Mouse (Mus musculus): Measurements from ENCODE around the gene Erh. TPM values are rescaled to one million over a fixed set of nuclear protein-coding genes. Genes with fewer than 3 reads are reported as not detected.
A peak's percentile ranks its signal among the peaks of the same experiment; 100 is the strongest.

Erh gene
- polyA plus RNA-seq, 1 experiment from 2014 or later = 210 TPM

DNA sequence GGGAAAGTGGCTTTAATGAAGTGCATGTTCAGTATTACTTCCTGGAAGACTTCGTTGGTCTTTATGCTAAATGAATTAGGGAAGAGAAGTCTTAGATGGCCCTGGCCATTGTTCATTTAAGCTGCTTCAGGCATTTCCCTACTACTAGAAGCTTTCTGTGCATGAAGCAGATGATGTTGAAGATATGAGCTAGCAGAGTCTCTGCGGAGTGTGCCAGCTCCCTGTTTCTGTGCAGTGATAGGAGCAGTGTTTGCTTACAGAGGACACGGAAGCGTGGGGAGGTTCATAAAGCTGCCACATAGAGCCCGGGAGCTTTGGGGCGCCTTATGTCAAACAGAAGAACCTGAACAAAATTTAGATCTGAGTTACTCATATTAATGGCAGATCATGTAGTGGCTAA is 14.5 kb upstream of the Erh start:
- ATAC-seq (replicated peaks; ENCODE audit: low FRiP score, low read depth) = no peak
- Histone ChIP-seq H3K27ac (no peak overlapping the region), H3K9ac (ENCODE audit: low read depth, low read length) (no peak overlapping the region), H3K4me1 (replicated peaks; ENCODE audit: insufficient read depth, low read length) (no peaks in the 10 kb centered on the region), H3K27me3 (ENCODE audit: insufficient read depth, low read length) (no peaks in the 10 kb centered on the region), H3K36me3 (ENCODE audit: insufficient read depth, low read length) (0 out of 2 replicates have a peak, but pooled peaks cover 3% of the 10 kb centered on the region), H3K4me2 (ENCODE audit: low read length) (no peak overlapping the region; the same call in 1 of the 2 replicates), H3K9me3 (replicated peaks; ENCODE audit: low read length) (no peaks in the 10 kb centered on the region), H3K4me3 (replicated peaks; ENCODE audit: low read depth, low read length) (no peak overlapping the region)
- 51% methylated on average over 6 of the region's 6 CpGs for WGBS
- peak; percentile 18 for DNase-seq (ENCODE audit: low spot score)
- no peak for TF ChIP-seq CTCF (IDR thresholded peaks at IDR 0.05; ENCODE audit: low read depth)

DNA sequence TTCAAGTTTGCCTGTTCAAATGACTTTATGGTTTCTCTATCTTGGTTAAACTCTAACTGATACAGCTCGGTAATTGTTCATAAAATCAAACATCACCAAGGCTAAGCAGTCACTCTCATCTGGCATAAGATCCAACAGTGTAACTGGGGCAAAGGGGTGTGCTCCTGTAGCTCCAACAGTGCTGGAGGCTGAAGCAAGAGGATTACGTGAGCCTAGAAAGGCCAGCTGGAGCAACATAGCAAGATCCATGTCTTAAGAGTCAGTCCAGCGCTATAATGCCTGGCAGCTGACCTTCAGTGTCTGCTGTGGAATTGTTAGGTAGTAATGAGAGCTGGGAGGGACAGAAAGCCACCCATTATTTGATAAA is 10.5 kb upstream of the Erh start:
- H3K9ac ChIP-seq (ENCODE audit: low read depth, low read length) = no peak overlapping the region
- no peak for DNase-seq (ENCODE audit: low spot score)
- H3K36me3 ChIP-seq (ENCODE audit: insufficient read depth, low read length) = no peaks in the 10 kb centered on the region
- no peak overlapping the region for H3K4me3 ChIP-seq (replicated peaks; ENCODE audit: low read depth, low read length)
- no peak for ATAC-seq (replicated peaks; ENCODE audit: low FRiP score, low read depth)
- H3K4me2 ChIP-seq (ENCODE audit: low read length) = no peak overlapping the region
- H3K27me3 ChIP-seq (ENCODE audit: insufficient read depth, low read length) = no peaks in the 10 kb centered on the region
- no peaks in the 10 kb centered on the region for H3K4me1 ChIP-seq (replicated peaks; ENCODE audit: insufficient read depth, low read length)
- no peak overlapping the region for H3K27ac ChIP-seq
- no peak for TF ChIP-seq CTCF (IDR thresholded peaks at IDR 0.05; ENCODE audit: low read depth)
- WGBS = 82% methylated on average over 3 of the region's 3 CpGs
- H3K9me3 ChIP-seq (replicated peaks; ENCODE audit: low read length) = no peaks in the 10 kb centered on the region

DNA sequence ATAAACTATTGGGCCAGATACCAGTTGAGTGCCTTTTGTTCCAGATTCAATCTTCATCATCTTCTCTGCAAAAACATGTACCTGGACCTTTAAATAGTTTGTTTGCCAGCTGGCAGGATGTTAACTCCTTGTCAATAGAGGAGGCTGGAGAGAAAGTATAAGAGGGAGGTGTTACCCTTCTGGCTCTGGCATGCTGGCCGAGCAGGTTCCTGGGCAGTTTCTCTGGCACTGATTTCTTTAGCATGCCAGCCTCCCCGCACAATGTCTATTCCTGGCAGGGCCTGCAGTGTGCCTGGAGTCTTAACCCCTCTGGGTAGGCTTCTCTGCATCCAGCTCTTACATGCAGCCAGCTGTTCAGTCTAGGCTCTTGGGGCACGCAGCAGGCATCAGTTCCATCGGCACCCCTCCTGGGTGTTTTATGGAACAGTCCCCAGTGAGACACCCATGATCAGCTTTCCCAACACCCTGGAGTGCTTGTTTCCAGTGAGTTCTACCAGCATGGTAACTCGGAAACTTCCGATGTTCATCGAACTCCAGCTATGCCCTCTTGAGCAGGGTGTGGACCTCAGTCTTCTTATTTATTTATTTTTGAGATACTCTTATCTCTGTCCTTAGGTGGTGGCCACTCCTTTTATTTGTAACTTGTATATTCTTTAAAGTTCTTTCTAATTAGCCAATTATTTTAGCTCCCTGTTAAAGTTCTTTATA is 10.0 kb upstream of the Erh start:
- H3K27ac ChIP-seq = no peak overlapping the region
- no peak for ATAC-seq (replicated peaks; ENCODE audit: low FRiP score, low read depth)
- no peak for DNase-seq (ENCODE audit: low spot score)
- 86% methylated on average over 7 of the region's 7 CpGs for WGBS
- H3K9ac ChIP-seq (ENCODE audit: low read depth, low read length) = 0 out of 2 replicates have a peak overlapping the region, but pooled peaks have one; percentile 24
- no peaks in the 10 kb centered on the region for H3K27me3 ChIP-seq (ENCODE audit: insufficient read depth, low read length)
- H3K9me3 ChIP-seq (replicated peaks; ENCODE audit: low read length) = no peaks in the 10 kb centered on the region
- H3K4me3 ChIP-seq (replicated peaks; ENCODE audit: low read depth, low read length) = no peak overlapping the region
- H3K36me3 ChIP-seq (ENCODE audit: insufficient read depth, low read length) = no peaks in the 10 kb centered on the region
- no peak overlapping the region for H3K4me2 ChIP-seq (ENCODE audit: low read length)
- H3K4me1 ChIP-seq (replicated peaks; ENCODE audit: insufficient read depth, low read length) = no peaks in the 10 kb centered on the region
- TF ChIP-seq CTCF (IDR thresholded peaks at IDR 0.05; ENCODE audit: low read depth) = no peak

DNA sequence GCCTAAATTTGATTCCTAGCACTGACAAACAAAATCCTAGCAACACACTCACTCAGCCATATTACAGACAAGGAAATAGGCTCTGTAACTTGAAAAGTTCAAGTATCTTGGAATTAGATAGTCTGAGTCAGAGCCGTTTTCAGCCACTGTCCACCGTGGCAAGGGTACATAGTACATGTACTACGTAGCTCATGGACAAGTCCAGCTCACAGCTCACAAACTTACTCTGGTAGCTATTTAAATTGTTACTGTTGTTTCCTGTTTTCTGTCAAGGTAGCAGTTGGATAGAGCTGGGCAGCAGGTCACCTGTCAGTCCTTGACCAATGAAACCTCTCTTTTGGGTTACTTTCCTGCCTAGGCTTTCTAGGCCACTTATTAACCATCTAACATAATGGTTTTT is 2.2 kb upstream of the Erh start:
- no peak for DNase-seq (ENCODE audit: low spot score)
- Histone ChIP-seq H3K9ac (ENCODE audit: low read depth, low read length) (no peak overlapping the region), H3K4me2 (ENCODE audit: low read length) (peak overlapping the region; percentile 81; the same call in 1 of the 2 replicates)

DNA sequence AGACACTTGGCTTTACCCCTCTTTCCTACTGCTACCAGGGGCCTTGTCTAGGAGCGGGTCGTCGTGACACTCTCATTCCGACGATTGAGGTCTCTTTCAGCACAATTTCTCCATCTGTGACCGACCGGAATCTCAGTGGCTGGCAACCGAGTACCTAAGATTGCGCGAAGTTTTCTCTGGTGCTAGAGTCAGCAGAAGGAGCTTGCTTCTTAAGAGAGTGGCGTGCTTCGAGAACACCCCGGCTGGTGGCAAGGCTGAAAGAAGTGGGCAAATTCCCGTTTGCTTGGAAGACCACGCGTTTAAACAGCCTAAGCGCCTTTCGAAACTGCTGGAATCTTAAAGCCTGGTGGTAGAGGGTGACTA is 346 bp upstream of the Erh start:
- no peak for DNase-seq (ENCODE audit: low spot score)
- Histone ChIP-seq H3K4me2 (ENCODE audit: low read length) (peak overlapping the region; percentile 81), H3K36me3 (ENCODE audit: insufficient read depth, low read length) (peaks cover 11% of the 10 kb centered on the region), H3K4me1 (replicated peaks; ENCODE audit: insufficient read depth, low read length) (peaks cover 17% of the 10 kb centered on the region), H3K27ac (peak overlapping the region; percentile 90), H3K9me3 (replicated peaks; ENCODE audit: low read length) (no peaks in the 10 kb centered on the region), H3K4me3 (replicated peaks; ENCODE audit: low read depth, low read length) (peak overlapping the region; percentile 87), H3K27me3 (ENCODE audit: insufficient read depth, low read length) (no peaks in the 10 kb centered on the region), H3K9ac (ENCODE audit: low read depth, low read length) (peak overlapping the region; percentile 95)
- WGBS = 5% methylated on average over 18 of the region's 18 CpGs
- peak; percentile 0; the same call in 1 of the 2 replicates for ATAC-seq (replicated peaks; ENCODE audit: low FRiP score, low read depth)
- no peak for TF ChIP-seq CTCF (IDR thresholded peaks at IDR 0.05; ENCODE audit: low read depth)

More for the DNA sequence above, 2.2 kb upstream of the Erh start:
- TF ChIP-seq CTCF (IDR thresholded peaks at IDR 0.05; ENCODE audit: low read depth) = no peak
- WGBS = 94% methylated on average over 3 of the region's 3 CpGs
- Histone ChIP-seq H3K27ac (no peak overlapping the region), H3K9me3 (replicated peaks; ENCODE audit: low read length) (no peaks in the 10 kb centered on the region), H3K27me3 (ENCODE audit: insufficient read depth, low read length) (no peaks in the 10 kb centered on the region), H3K4me3 (replicated peaks; ENCODE audit: low read depth, low read length) (no peak overlapping the region), H3K4me1 (replicated peaks; ENCODE audit: insufficient read depth, low read length) (peaks cover 17% of the 10 kb centered on the region), H3K36me3 (ENCODE audit: insufficient read depth, low read length) (no peaks in the 10 kb centered on the region)
- ATAC-seq (replicated peaks; ENCODE audit: low FRiP score, low read depth) = no peak

DNA sequence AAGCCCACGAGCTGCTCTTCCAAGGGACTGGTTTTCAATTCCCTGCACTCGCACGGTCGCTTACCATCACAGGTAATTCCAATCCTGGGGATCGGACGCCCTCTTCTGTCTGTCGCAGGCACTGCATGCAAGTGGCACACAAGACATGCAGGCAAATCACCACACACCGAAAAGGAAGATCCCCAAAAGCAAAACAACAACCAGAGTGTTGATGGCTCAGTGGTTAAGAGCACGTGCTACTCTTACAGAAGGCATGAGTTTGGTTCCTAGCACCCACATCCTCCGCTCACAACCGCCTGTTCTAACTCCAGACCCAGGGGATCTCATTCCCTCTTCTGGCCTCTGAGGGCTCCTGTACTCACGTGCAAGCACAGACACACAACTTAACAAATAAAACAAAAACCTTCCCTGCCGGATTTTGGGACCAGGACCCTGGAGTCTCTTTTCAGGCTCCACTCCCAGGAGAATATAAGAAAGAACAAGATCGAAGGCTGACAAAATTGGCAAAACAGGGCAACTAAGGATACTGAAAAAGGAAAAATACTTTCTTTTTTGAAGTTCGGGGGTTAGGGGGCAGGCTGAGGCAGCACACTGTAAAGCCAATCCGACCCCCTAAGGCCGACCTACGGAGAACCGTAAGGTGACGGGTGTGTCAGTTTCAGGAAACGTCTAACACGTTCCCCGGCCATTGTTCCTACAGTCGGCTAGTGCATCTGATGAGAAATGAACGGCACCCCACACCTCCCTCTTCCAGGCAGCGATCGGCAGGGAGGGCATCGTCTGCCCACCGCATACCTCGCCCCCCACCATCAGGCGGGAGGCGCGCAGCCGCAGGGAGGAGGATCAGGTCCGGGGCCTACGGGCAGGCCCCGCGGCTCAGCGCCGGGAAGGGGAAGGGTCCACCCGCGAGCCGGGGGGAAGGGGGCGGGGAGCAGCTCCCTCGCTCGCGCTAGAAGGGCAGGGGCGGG is 1.1 kb downstream of the Erh start:
- H3K4me1 ChIP-seq (replicated peaks; ENCODE audit: insufficient read depth, low read length) = peaks cover 17% of the 10 kb centered on the region
- WGBS = 3% methylated on average over 42 of the region's 48 CpGs
- ATAC-seq (replicated peaks; ENCODE audit: low FRiP score, low read depth) (peak; percentile 65), DNase-seq (ENCODE audit: low spot score) (peak; percentile 57)
- peak overlapping the region; percentile 95 for H3K9ac ChIP-seq (ENCODE audit: low read depth, low read length)
- peak overlapping the region; percentile 81 for H3K4me2 ChIP-seq (ENCODE audit: low read length)
- H3K36me3 ChIP-seq (ENCODE audit: insufficient read depth, low read length) = peaks cover 25% of the 10 kb centered on the region
- H3K9me3 ChIP-seq (replicated peaks; ENCODE audit: low read length) = no peaks in the 10 kb centered on the region
- H3K27me3 ChIP-seq (ENCODE audit: insufficient read depth, low read length) = no peaks in the 10 kb centered on the region
- H3K4me3 ChIP-seq (replicated peaks; ENCODE audit: low read depth, low read length) = peak overlapping the region; percentile 87
- TF ChIP-seq CTCF (IDR thresholded peaks at IDR 0.05; ENCODE audit: low read depth) = peak; percentile 69
- H3K27ac ChIP-seq = peak overlapping the region; percentile 90

Data from kidney, postnatal 0 days (tissue).